Mouse (Mus musculus): ENCODE measurements around the gene Ppp1r10.

The Ppp1r10 gene

DNA sequence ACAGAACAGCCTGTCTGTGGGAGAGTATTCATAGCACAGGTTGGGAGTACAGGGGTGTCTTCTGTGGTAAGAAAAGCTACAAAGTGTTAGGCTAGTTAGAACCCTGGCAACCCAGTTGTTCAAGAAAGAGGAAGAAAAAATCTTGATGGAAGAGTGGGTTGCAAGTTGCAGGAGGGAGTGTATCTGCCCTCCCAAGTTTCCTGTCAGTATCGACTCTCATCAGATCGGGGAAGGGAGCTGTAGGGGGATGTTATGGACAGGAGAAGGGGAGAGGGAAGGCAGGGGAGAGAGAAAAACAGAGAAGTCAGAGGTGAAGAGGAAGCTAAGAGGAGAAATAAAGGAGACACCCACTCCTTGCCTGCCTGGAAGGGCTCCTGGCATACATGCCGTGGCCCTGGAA lies 15.6 kb upstream of the Ppp1r10 start:
- peak; percentile 35 for DNase-seq (ENCODE audit: low read depth, low spot score)

DNA sequence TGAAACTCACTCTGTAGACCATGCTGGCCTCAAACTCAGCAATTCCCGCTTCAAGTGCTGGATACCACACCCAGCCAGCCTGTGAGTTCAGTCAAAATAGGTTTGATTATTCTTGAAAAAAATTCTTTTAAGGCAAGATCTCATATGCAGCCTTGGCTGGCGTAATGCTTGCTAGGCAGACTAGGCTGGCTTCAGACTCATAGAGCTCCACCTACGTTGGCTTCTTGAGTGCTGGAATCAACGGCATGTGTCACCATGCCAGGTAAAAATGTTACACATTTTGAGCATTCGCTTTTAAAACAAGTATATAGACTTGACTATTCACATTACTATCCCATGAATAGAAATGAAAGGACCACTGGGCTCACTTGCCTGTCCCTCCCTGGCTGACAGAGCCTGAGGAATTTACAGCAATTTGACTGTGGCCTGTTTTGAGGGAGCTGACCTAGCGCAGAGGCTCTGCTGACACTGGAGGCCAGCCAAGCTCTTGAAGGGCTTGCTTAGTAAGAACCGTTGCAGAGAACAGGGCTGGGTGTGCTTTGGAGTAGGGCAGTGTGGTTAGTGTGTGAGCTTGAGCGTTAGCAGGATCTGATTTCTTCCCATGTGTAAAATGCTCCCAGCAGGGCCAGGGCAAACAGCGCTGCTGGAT lies 12.8 kb upstream of the Ppp1r10 start:
- peak; percentile 53 for DNase-seq (ENCODE audit: low read depth, low spot score)

DNA sequence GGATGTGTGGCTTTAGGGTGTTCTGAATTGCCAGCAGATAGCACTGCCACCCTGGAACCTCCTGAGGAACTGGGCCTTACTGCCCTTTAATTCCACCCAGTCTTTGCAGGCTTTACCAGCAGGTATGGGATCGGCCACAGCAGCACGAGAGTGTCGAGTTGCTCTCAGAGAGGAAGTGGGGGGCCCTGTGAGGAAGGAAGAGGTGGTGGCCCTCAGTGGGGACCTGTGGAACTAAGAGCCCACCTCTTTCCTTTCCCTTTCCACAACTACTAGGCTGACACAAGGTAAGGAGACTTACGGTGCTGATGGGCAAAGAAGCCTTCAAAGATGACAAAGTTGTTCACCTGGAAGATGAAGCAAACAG lies 12.3 kb upstream of the Ppp1r10 start:
- DNase-seq (ENCODE audit: low read depth, low spot score), result no peak

DNA sequence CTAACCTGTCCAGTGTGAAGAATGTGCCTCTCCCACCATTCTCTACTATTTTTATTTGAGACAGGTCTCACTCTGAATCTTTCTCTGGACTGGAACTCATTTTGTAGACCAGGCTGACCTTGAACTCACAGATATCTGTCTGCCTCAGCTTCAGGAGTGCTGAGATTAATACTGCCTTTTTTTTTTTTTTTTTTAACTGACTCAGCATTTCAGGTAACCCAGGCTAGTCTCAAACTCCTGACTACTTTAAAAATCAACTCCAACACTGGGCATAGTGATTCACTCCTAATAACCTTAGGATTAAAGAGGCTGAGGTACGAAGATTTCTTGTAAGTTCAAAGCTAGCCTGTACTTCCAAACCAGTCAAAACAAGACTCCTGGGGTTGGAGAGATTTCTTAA lies 10.6 kb upstream of the Ppp1r10 start:
- DNase-seq (ENCODE audit: low read depth, low spot score), result no peak

DNA sequence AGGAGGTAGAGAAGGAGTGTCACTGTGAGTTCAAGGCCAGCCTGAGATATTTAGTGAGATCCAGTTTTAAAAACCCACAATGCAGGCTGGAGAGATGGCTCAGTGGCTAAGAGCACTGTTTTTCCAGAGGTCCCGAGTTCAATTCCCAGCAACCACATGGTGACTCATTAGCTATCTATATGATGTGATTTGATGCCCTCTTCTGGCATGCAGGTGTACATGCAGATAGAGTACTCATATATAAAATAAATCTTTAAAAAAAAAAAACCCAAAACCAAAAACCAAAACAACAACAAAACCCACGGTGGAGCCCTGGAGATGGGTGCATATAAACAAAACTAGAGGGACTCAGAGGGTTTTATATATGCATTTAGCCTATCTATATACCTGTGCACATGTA lies 8.6 kb upstream of the Ppp1r10 start:
- DNase-seq (ENCODE audit: low read depth, low spot score), result no peak

DNA sequence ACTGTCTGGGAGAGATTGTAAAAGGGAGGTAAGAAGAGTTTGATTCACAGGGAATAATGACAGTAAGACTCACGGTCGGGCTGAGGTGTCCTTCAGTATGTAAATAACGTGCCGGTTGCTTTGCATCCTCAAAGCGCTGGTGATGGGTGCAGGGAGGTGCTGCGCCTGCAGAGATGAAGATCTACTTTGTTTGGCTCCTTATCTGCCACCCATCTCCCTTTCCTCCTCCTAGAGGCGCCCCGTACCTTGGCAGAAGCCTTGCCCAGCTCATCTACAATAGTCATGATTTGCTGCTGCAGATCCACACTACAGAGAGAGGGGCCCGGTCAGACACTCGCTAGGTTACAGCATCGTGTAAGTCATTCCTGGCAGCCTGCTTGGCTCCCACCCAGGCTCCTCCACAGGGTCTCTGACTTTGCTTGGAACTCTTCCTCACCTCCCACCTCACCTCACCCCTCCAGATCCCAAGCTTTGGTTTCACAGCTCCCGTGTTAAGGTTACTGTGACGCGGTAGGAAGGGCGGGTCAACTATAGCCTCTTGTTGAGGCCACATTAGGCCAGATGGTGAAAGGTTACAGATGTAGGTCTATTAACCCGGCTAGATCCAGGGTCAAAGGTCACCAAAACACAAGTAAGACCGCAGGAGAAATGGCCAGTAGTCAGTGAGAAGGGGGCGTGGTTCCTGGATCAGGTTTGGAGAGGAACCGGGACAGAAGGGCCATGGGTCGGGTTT lies 6.9 kb upstream of the Ppp1r10 start:
- DNase-seq (ENCODE audit: low read depth, low spot score), result no peak

DNA sequence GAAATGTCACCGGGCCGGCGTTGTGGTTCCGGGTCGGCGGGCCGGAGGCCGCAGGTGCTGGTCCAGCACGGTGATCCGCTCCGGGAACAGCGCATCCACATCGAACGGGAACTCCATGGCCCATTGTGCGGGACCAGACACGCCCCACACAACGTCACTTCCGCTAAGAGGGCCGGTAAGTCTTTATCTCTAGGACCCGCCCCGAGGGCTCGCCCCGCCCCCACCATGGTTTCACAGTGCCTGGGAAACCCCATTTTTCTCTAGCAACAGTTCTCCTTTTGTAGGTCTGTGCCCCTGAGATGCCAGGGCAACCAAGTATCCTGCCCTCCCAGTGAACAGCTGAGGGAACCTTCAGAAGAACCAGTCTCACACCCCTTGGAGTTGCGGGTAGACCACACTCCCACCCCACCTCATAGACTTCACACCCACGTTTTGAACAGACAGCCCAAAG lies 6.3 kb upstream of the Ppp1r10 start, which contains the start of gene Atat1:
TSS of gene Atat1 (minus strand) at position 157 of the 451 bp plus-strand sequence.
- peak; percentile 96 for DNase-seq (ENCODE audit: low read depth, low spot score)

DNA sequence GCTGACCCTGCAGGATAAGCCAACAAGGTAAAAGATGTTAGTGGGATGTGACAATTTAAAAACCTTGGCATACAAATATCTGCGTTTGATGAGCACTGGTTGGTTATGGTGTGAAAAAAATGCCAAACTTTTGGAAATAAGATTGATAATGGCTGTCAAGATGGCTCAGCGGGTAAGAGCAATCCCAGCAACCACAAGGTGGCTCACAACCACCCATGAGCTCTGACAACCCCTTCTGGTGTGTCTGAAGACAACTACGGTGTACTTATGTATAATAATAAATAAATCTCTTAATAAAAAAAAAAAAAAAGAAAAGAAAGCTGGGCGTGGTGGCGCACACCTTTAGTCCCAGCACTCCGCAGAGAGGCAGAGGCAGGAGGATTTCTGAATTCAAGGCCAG lies 1.3 kb upstream of the Ppp1r10 start:
- no peak for DNase-seq (ENCODE audit: low read depth, low spot score)

DNA sequence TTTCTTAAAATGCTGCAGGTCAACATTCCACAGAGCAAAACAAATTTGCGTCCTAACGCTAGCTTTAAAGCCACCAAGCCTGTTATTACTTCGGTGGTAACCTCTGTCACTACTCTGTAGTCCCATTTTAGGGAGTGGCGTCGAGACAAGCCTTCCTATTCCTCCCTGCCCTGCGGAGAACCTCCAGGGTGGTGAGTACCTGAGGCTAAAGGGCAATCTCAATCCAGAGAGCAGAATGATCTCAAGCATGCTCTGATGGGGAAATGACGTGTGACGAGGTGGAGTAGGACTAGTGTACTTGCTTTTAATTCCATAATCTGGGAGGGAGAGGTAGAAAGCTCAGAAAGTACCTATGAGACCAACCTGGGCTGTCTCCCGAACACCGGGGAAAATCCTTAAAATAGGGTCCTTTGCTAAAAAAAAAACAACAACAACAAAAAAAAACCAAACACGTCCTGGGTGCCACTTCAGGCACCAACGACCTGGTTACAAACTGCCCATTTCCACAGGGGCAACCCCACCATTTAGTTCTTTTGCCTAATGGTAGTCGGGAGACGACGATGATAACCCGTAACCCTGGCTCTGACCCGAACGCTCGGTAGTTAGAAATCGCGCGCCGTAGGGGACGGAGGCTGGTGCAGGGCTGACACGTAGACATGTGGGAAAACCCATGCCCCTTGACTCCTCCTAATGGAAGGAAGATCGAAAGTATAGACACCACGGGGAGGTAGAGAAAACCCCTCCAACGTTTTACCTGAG lies 517 bp upstream of the Ppp1r10 start:
- DNase-seq (ENCODE audit: low read depth, low spot score), result peak; percentile 35

DNA sequence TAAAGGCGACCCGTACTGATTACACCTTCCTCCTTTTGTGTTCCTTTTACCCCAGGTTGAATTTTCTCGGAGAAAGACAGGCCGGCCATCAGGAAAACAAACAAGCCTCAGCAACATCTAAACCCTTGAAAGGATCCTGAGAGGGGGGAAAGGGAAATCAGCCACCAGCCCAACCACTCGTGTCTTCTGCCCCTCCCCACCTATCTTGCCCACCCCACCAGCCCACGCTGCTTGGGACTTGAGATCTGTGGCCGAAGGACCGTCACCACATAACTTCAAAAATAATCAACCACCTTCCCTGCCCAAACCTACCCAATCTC lies 869 bp downstream of the Ppp1r10 start:
- peak; percentile 48 for DNase-seq (ENCODE audit: low read depth, low spot score)

DNA sequence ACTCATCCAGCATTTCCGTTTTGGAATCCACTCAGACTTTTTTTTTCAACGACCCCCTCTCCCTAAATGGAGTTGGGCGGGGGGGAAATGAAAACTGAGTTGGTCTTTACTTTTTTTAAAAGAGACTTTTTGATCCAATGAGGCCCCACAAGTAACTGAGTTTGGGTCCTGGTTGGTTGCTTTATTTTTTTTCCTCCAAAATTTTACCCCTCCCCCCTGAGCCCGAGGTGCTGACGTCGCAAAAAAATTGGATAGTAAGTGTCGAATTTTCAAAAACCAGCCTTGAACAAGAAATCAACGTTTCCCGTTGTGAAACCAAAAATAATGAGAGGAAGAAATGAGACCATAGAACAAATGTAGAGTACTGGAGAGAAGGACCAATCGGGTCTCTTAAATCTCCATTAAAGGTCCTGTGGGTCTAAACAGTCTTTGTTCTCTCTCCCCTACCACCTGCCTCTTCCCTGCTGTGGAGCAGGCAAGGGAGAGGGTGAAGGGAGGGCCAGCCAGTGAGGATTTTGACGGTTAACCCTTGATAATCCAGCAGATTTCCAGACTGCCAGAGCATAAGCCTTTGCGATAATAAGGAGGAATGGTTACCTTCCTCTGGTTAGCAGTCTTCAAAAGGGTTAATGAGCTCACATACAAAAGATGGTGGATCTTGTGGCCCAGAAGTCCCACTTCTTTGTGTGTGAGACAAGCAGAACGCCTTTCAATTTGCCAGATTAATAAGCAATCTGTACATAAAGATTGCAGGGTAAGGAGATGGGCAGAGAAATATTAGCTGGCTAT lies 1.4 kb downstream of the Ppp1r10 start:
- peak; percentile 94 for DNase-seq (ENCODE audit: low read depth, low spot score)

DNA sequence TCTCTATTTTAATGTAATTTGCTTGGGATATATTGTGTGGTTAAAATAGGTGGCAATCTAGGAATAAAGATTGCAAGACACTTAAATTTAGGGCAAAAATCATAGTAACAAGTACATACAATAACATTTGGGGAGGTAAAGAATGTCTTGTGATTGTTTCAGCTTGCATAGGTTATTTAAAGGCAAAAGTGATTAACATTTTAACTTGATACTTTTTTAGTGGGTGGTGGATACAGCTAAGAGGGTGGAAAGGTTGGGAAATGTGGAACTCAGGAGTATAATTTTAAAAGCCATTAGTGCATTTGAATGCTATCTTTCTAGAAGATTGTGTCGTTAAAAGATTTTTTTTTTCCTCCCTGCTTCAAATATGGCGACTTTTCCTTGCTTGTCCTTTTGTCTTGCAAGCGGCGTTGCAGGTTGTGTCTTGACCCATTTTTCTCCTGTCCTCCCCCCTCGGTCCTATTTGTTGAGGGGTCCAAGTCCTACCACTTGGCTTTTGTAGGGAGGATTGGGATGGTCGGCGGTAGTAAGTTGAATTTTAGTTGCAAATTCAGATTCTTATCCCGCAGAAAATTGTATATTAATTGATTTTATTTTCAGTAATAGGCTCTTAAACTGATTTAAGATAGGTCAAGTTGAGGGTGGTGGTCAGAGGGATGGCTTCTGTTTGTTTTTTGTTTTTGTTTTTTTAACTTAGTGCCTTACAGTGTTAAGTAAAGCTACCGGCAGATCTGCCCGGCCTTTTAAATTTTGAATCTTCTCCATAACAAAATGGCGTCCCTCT lies 2.2 kb downstream of the Ppp1r10 start:
- DNase-seq (ENCODE audit: low read depth, low spot score), result peak; percentile 77

DNA sequence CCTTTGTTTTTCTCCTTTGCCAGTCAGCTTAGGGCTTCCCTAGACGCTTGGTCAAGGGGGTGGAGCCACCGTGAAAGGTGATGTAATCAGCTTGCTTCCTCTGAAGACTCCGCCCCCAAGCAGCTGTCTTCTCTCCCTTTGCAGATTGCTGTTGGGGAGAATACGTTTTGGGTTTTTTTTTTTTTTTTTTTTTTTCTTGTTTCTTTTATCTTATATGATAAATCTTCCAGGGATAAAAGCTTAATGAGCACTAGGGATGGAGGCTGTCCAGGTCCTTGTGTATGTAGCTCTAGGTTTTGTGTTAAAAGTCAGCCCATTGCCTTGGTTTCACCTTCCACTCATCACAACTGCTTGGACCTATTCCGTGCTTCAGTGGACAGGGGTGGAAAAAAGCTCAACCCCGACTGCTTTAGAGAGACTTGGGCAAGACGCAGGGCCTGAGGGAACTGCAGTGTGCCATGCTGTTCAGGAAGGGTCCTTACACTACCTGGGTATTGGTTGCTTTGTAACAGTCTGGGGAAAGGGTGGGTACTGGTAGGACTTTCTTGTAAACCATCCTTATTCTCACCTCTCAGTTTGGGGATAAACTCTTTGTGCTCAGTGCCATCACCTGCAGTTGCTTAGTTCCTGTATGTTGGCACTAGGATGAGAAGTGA lies 3.0 kb downstream of the Ppp1r10 start:
- peak; percentile 100 for DNase-seq (ENCODE audit: low read depth, low spot score)

DNA sequence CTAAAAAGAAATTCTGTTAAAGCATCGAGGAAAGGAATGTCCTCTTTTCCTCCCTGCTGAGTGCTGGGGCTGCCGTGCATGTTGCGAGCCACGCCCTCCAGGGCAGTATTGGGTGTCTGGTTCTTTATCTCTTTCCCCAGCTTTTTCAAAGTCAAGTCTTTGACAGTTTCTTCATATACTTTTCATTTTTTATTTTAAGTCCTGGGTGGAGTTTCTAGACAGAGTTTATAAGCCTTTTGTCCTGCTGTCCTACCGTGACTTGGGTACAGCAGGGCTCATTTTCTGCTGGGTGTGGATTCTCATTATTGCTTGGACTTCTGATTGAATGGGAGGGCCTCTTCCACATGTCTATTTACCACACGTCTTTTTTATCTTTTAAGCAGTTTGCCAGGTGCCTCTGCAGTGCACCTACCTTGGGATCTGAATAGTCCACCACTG lies 3.6 kb downstream of the Ppp1r10 start:
- DNase-seq (ENCODE audit: low read depth, low spot score), result no peak

DNA sequence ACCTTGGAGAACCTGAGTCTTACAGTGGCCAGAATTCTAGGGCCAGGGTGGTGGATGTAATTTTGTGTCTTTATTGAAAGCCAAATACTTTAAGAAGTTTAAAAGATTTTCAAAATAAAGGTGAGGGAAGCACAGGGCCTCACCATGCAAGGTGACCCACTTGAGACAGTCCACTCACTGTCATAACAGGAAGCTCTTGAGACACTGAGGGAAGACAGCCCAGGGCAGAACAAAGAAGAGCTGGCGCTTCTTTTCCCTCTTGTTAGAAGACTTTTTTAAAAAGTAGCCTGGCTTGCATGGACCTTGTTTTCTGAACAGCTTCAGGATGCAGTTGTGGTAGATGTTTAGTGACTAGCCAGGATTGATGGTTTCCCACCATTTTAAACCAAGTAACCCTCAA lies 4.2 kb downstream of the Ppp1r10 start:
- peak; percentile 25 for DNase-seq (ENCODE audit: low read depth, low spot score)

DNA sequence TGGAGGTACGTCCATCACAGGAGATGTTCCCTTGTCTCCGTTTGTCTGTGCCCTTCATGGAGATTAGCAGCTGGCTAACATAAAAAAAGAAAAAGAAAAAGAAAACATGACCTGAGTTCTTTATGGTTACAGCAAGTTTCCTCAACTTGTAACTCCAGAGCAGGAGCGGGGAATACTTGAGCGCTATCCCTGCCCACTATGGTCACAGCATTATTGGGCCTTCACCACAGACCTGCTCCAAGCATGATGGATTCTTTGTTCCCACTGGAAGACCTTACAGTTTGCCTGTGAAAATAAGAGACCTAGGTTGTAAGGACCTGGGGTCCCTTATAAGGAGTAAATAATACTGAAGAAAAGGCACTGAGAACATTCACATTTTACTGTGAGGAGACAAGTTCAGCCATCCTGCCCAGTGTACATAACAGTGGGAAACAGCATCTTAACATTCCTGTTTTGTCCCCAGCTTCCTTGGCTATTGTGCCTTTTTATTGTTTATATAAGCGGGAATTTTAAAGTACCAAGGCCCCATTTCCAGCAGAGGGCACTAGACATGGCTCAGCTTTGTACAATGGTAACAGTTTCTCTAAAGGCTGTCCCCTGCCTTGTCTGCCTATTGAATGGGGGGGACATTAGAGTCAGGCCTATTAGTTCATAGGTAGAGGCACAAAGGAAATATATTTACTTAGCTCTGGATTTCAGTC lies 4.8 kb downstream of the Ppp1r10 start:
- peak; percentile 68 for DNase-seq (ENCODE audit: low read depth, low spot score)

DNA sequence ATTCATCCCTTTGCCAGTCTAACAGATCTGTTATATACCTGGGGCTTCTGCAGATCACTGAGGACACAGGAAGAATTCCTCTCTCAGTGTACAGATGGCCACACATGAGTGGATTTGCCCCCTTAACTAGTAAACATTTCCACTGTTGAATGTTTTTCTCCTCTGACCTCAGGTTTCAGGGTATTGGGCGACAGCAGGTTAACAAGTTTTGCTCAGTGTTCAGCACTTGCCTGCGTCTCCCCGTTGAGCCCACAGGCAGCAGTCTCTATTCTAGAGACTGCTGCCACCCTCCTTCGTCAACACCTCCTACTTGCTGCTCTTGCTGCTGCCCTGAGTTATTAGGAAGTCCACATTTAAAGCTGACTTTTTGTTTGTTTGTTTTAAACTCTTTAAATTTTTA lies 5.5 kb downstream of the Ppp1r10 start:
- DNase-seq (ENCODE audit: low read depth, low spot score), result no peak

DNA sequence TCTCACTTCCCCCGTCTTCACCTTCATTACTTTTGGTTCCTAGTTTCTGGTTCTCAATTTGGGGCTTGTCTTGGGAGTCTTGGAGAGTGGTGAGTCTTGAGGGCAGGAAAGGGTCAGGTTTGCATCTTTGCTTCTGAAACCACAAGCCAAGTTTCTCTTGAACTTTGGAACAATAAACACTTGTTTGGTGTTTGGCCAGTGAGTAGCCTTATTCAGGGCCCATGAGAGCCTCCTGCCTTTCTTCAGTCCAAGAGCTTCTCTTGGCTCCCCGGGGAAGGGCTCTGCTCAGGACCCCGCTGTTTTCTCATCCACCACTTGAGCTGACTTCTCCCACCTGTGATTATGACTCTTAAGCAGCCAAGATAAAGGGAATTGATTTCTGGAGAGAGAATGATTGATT lies 6.3 kb downstream of the Ppp1r10 start:
- no peak for DNase-seq (ENCODE audit: low read depth, low spot score)

DNA sequence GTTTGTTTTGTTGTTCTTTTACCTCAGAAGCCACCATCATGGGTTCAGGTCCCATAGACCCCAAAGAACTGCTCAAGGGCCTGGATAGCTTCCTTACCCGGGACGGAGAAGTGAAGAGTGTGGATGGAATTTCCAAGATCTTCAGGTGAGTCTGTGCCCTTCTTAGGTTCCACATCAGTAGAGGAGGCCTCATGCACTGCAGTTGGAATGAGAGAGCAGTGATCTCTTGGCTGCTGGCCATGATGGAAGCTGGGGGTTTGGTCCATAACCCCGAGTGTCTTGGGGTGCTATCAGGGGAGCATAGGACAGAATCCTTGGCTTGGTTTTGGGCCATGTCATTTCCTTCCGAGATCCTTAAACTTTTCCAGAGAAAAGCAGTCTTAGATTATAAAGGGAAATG lies 7.0 kb downstream of the Ppp1r10 start:
- no peak for DNase-seq (ENCODE audit: low read depth, low spot score)

DNA sequence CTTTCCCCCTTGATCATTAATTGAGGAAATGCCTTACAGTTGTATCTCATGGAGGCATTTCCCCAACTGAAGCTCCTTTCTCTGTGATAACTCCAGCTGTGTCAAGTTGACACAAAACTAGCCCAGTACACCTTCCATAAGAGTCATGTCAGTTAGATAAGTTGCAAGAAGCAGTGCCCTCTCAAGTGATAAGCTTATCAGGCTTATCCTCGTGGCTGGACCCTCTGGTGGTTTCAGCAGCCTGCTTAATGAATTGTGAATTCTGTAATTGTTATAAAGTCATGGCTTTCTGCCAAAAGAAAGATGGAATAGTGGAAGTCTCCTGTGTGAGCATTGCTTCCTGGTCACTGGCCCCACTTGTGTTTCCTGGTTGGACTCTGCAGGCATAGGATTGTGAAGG lies 11.2 kb downstream of the Ppp1r10 start:
- no peak for DNase-seq (ENCODE audit: low read depth, low spot score)
